Mouse (Mus musculus): ENCODE measurements around the gene Olfr1257.
"Not testable (repeated sequence)": the region's sequence is repeated elsewhere in the genome, so short reads cannot be mapped to it uniquely, and the experiment has no call there.

Gene Olfr1257

GRCm38 (mm10) chr2:89878137-89878536, at the start of gene Olfr1257:
Gene Olfr1257 (plus strand): TSS chr2:89878437.
- DNase-seq (ENCODE audit: low spot score in 2 of 2): no peak

GRCm38 (mm10) chr2:89841455-89841854, 36.8 kb upstream of the Olfr1257 start, which contains the start of gene Olfr1256:
Gene Olfr1256 (minus strand): TSS chr2:89841555.
- no peak for DNase-seq (ENCODE audit: low spot score in 2 of 2)

GRCm38 (mm10) chr2:89848105-89848504, 30.1 kb upstream of the Olfr1257 start, which contains the start of gene Olfr48:
Gene Olfr48 (minus strand): TSS chr2:89848205.
- no peak for DNase-seq (ENCODE audit: low spot score in 2 of 2)

GRCm38 (mm10) chr2:89849230-89849629, 29.0 kb upstream of the Olfr1257 start:
- DNase-seq (ENCODE audit: low spot score in 2 of 2): no peak

- DNase-seq (ENCODE audit: low spot score in 2 of 2): not testable (repeated sequence)
Measured at GRCm38 (mm10) chr2:89912616-89913015, 34.4 kb downstream of the Olfr1257 start.

- DNase-seq (ENCODE audit: low spot score in 2 of 2): no peak
Measured at GRCm38 (mm10) chr2:89927009-89927408, 48.8 kb downstream of the Olfr1257 start, which contains the start of gene Olfr1258. Gene Olfr1258 (plus strand): TSS chr2:89927309.

Data from right cerebral cortex, postnatal 36 days (tissue).